Mouse (Mus musculus) small intestine, adult 2 months (tissue): ENCODE data around the gene Lclat1.

Experiments used
- CTCF ChIP-seq: fragments of 200-500 bp; IDR thresholded peaks from 2 replicates; pipeline ENCODE4 v1.5.1; 2012; ENCODE audit warnings: low read depth, mild to moderate bottlenecking, control low read depth, inconsistent platforms, low read length, moderate library complexity, mixed read lengths; ENCODE audit not compliant: insufficient replicate concordance, insufficient read length; ENCODE audit errors: extremely low read depth
- POLR2A ChIP-seq: fragments of 200-500 bp; IDR thresholded peaks from 2 replicates; pipeline ENCODE4 v1.6.1; 2012; ENCODE audit warnings: low read depth, mild to moderate bottlenecking, control low read depth, inconsistent platforms, low read length, moderate library complexity

- TF ChIP-seq POLR2A (no peak), CTCF (no peak)
Measured at GRCm38 (mm10) chr17:73082506-73083196, 25.1 kb upstream of the Lclat1 start.
